Mouse (Mus musculus) MEL (cell line): ENCODE data around the gene Acvr1. TPM values are rescaled to one million over a fixed set of nuclear protein-coding genes. Genes with fewer than 3 reads are reported as not detected.

Experiments
- DNase-seq: peaks from one replicate; pipeline ENCODE4 v3.0.0; 2011; ENCODE audit warnings: low read depth, low spot score
- H3K27ac ChIP-seq: 2 replicates; pipeline ENCODE4 v1.5.1; 2012; ENCODE audit warnings: low read depth, mild to moderate bottlenecking, control low read depth, low read length, moderate library complexity; ENCODE audit not compliant: control insufficient read depth
- H3K27me3 ChIP-seq, 2 experiments: fragments of 150-350 bp in 1 of 2; sonication (generic) in 1 of 2; 2 replicates each; pipeline ENCODE4 v1.6.1; 2012; ENCODE audit warnings: low read length in 2 of 2, mild to moderate bottlenecking in 2 of 2, improper control_type of control experiment in 1 of 2, moderate library complexity in 1 of 2; ENCODE audit not compliant: insufficient read depth in 2 of 2, control insufficient read depth in 1 of 2
- H3K36me3 ChIP-seq, 2 experiments: 2 replicates each; pipeline ENCODE4 v1.6.1; 2012 to 2014; ENCODE audit warnings: low read length in 2 of 2, improper control_type of control experiment in 1 of 2, inconsistent platforms in 1 of 2, mild to moderate bottlenecking in 1 of 2; ENCODE audit not compliant: insufficient read depth in 2 of 2, control insufficient read depth in 1 of 2
- H3K4me1 ChIP-seq, 2 experiments: fragments of 150-350 bp in 1 of 2; sonication (generic) in 1 of 2; 2 replicates each; pipeline ENCODE4 v1.6.1; 2012; ENCODE audit warnings: low read length in 2 of 2, improper control_type of control experiment in 1 of 2, mild to moderate bottlenecking in 1 of 2; ENCODE audit not compliant: insufficient read depth in 2 of 2, control insufficient read depth in 1 of 2
- H3K4me3 ChIP-seq, 2 experiments: fragments of 150-350 bp in 1 of 2; sonication (generic) in 1 of 2; 2 replicates each; pipeline ENCODE4 v1.5.1; 2012; ENCODE audit warnings: low read depth in 2 of 2, low read length in 2 of 2, mild to moderate bottlenecking in 2 of 2, moderate library complexity in 2 of 2, control low read depth in 1 of 2, improper control_type of control experiment in 1 of 2; ENCODE audit not compliant: control insufficient read depth in 1 of 2, insufficient read depth in 1 of 2
- H3K79me2 ChIP-seq: 2 replicates; pipeline ENCODE4 v1.6.1; 2012; ENCODE audit warnings: mild to moderate bottlenecking, low read length, moderate library complexity; ENCODE audit not compliant: control insufficient read depth, poor library complexity, insufficient read depth
- H3K9ac ChIP-seq: 2 replicates; pipeline ENCODE4 v1.6.1; 2012; ENCODE audit warnings: low read depth, mild to moderate bottlenecking, control low read depth, low read length, moderate library complexity; ENCODE audit not compliant: control insufficient read depth, poor library complexity, severe bottlenecking
- H3K9me3 ChIP-seq: fragments of 150-350 bp; sonication (generic); replicated peaks from 2 replicates; pipeline ENCODE4 v1.6.1; 2012; ENCODE audit warnings: mild to moderate bottlenecking, low read length, improper control_type of control experiment, moderate library complexity; ENCODE audit not compliant: insufficient read depth
- BHLHE40 ChIP-seq: IDR thresholded peaks from 2 replicates; pipeline ENCODE4 v1.6.1; 2012; ENCODE audit warnings: low read depth, mild to moderate bottlenecking, inconsistent platforms, low read length, improper control_type of control experiment, borderline replicate concordance
- CHD1 ChIP-seq: IDR thresholded peaks from 2 replicates; pipeline ENCODE4 v1.6.1; 2012; ENCODE audit warnings: low read depth, mild to moderate bottlenecking, inconsistent platforms, low read length, improper control_type of control experiment
- CHD2 ChIP-seq: IDR thresholded peaks from 2 replicates; pipeline ENCODE4 v1.6.1; 2011; ENCODE audit warnings: low read length, improper control_type of control experiment
- CTCF ChIP-seq, 3 experiments: IDR thresholded peaks in 2 of 3; conservative IDR thresholded peaks in 1 of 3; 2 replicates each; pipeline ENCODE4 v1.5.1; 2011 to 2012; ENCODE audit warnings: low read length in 3 of 3, low read depth in 2 of 3, mild to moderate bottlenecking in 2 of 3, improper control_type of control experiment in 1 of 3, inconsistent platforms in 1 of 3, mixed read lengths in 1 of 3, moderate library complexity in 1 of 3; ENCODE audit not compliant: control insufficient read depth in 1 of 3, insufficient read depth in 1 of 3, poor library complexity in 1 of 3, severe bottlenecking in 1 of 3
- E2F4 ChIP-seq: IDR thresholded peaks from 2 replicates; pipeline ENCODE4 v1.6.1; 2011; ENCODE audit warnings: low read depth, low read length, improper control_type of control experiment, borderline replicate concordance
- ELF1 ChIP-seq: IDR thresholded peaks from 2 replicates; pipeline ENCODE4 v1.6.1; 2014; ENCODE audit warnings: low read depth, mild to moderate bottlenecking, inconsistent platforms, low read length, improper control_type of control experiment, moderate library complexity
- ETS1 ChIP-seq: IDR thresholded peaks from 2 replicates; pipeline ENCODE4 v1.6.1; 2012; ENCODE audit warnings: low read depth, mild to moderate bottlenecking, inconsistent platforms, low read length, improper control_type of control experiment, moderate library complexity
- GATA1 ChIP-seq: IDR thresholded peaks from 2 replicates; pipeline ENCODE4 v1.6.1; 2011; ENCODE audit warnings: low read depth, low read length, improper control_type of control experiment
- HCFC1 ChIP-seq: IDR thresholded peaks from 2 replicates; pipeline ENCODE4 v1.6.1; 2012; ENCODE audit warnings: low read depth, mild to moderate bottlenecking, inconsistent platforms, low read length, improper control_type of control experiment, moderate library complexity
- MAFK ChIP-seq: IDR thresholded peaks from 2 replicates; pipeline ENCODE4 v1.6.1; 2011; ENCODE audit warnings: low read depth, mild to moderate bottlenecking, low read length, improper control_type of control experiment, borderline replicate concordance
- MEF2A ChIP-seq: IDR thresholded peaks from 2 replicates; pipeline ENCODE4 v1.6.1; 2014; ENCODE audit warnings: low read depth, mild to moderate bottlenecking, inconsistent platforms, low read length, improper control_type of control experiment; ENCODE audit not compliant: poor library complexity, insufficient replicate concordance, severe bottlenecking; ENCODE audit errors: extremely low read depth
- MXI1 ChIP-seq: IDR thresholded peaks from 2 replicates; pipeline ENCODE4 v1.6.1; 2011; ENCODE audit warnings: mild to moderate bottlenecking, low read depth, low read length, improper control_type of control experiment
- MYB ChIP-seq: IDR thresholded peaks from 2 replicates; pipeline ENCODE4 v1.6.1; 2011; ENCODE audit warnings: mild to moderate bottlenecking, low read depth, low read length, improper control_type of control experiment
- NRF1 ChIP-seq: IDR thresholded peaks from 2 replicates; pipeline ENCODE4 v1.6.1; 2014; ENCODE audit warnings: low read depth, mild to moderate bottlenecking, inconsistent platforms, low read length, improper control_type of control experiment, moderate library complexity; ENCODE audit not compliant: poor library complexity, insufficient read depth, severe bottlenecking
- POLR2AphosphoS2 ChIP-seq: IDR thresholded peaks from 2 replicates; pipeline ENCODE4 v1.6.1; 2011; ENCODE audit warnings: low read length, improper control_type of control experiment
- POLR2AphosphoS5 ChIP-seq: IDR thresholded peaks from 2 replicates; pipeline ENCODE4 v1.6.1; 2012; ENCODE audit warnings: low read depth, borderline replicate concordance, mild to moderate bottlenecking, inconsistent platforms, low read length, moderate library complexity, mixed read lengths
- RAD21 ChIP-seq: IDR thresholded peaks from 2 replicates; pipeline ENCODE4 v1.6.1; 2011; ENCODE audit warnings: mild to moderate bottlenecking, low read depth, low read length, improper control_type of control experiment
- RCOR1 ChIP-seq: IDR thresholded peaks from 2 replicates; pipeline ENCODE4 v1.6.1; 2012; ENCODE audit warnings: low read depth, mild to moderate bottlenecking, inconsistent platforms, low read length, improper control_type of control experiment
- SIN3A ChIP-seq: IDR thresholded peaks from 2 replicates; pipeline ENCODE4 v1.6.1; 2012; ENCODE audit warnings: low read length, improper control_type of control experiment, inconsistent platforms
- TAL1 ChIP-seq: IDR thresholded peaks from 2 replicates; pipeline ENCODE4 v1.6.1; 2012; ENCODE audit warnings: mild to moderate bottlenecking, inconsistent platforms, low read length, moderate library complexity, mixed read lengths
- TCF12 ChIP-seq: IDR thresholded peaks from 2 replicates; pipeline ENCODE4 v1.6.1; 2014; ENCODE audit warnings: low read depth, mild to moderate bottlenecking, inconsistent platforms, low read length, improper control_type of control experiment, moderate library complexity
- UBTF ChIP-seq: IDR thresholded peaks from 2 replicates; pipeline ENCODE4 v1.6.1; 2012; ENCODE audit warnings: low read depth, mild to moderate bottlenecking, inconsistent platforms, low read length, improper control_type of control experiment, moderate library complexity, borderline replicate concordance; ENCODE audit not compliant: insufficient read depth
- ZC3H11A ChIP-seq: IDR thresholded peaks from 2 replicates; pipeline ENCODE4 v1.6.1; 2012; ENCODE audit warnings: low read depth, mild to moderate bottlenecking, inconsistent platforms, low read length, improper control_type of control experiment
- ZKSCAN1 ChIP-seq: IDR thresholded peaks from 2 replicates; pipeline ENCODE4 v1.6.1; 2012; ENCODE audit warnings: low read depth, mild to moderate bottlenecking, inconsistent platforms, low read length, improper control_type of control experiment, moderate library complexity
- ZNF384 ChIP-seq: IDR thresholded peaks from 2 replicates; pipeline ENCODE4 v1.6.1; 2012; ENCODE audit warnings: low read depth, mild to moderate bottlenecking, inconsistent platforms, low read length, improper control_type of control experiment
- polyA plus RNA-seq, 2 experiments: library from polyadenylated mRNA; stranded (reverse) in 1 of 2; unstranded in 1 of 2; fragments of >175 nt in 1 of 2; fragments of >200 nt in 1 of 2; gene quantifications; 2 replicates each; pipeline versions ENCODE4 v1.2.1 to v1.2.4; 2012; ENCODE audit warnings: low replicate concordance in 2 of 2, low read depth in 1 of 2; ENCODE audit not compliant: insufficient read length in 2 of 2, insufficient read depth in 1 of 2, missing spikeins in 1 of 2
- total RNA-seq: library from RNA; depleted of rRNA; stranded (reverse); fragments of 300-350 nt; gene quantifications from 2 replicates; pipeline ENCODE4 v1.2.3, GENCODE M21; 2012

The Acvr1 gene
- total and polyA plus RNA-seq, 3 experiments, result not detected

DNA sequence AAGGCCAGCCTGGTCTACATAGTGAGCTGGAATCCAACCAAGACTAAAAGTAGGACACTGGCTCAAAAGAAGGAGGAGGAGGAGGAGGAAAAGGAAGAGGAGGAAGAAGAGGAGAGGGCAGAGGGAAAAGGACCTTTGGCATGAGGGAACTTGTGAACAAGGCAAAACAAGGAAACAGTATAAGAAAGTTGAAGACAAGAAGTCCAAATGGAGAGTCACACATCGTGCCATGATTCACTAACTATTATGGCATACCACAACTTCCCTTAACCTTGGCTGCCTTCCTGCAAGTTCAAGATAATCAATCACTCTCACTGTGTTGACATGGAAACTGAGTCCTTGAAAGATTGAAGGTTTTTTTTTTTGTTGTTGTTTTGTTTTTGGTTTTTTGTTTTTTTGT lies 148.8 kb downstream of the Acvr1 start:
- Histone ChIP-seq H3K9me3 (no peaks in the 10 kb centered on the region), H3K9ac (no peak overlapping the region)
- no peak for TF ChIP-seq CHD2
- no peak for TF ChIP-seq MXI1
- no peak for TF ChIP-seq ETS1
- no peak for TF ChIP-seq UBTF
- TF ChIP-seq SIN3A, result no peak

DNA sequence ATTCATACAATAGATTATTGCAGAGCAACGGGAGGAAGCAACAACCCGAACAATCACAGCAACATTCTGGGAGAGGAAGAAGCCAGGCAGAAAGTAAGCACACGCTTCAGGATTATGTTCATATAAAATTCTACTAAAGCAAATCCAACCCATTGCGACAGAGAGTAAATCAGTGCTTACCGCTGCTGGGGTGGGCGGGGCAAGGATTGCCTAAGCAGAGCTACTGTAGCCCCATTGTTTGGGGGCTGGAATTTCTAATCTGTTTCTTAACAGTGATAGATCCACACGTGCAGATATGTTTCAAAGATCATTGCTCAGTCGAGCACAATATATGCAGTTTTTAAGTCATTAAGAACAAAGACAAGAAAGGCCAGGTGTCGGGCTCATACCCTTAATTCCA lies 149.3 kb downstream of the Acvr1 start:
- Histone ChIP-seq H3K27ac (no peak overlapping the region), H3K4me1 (no peaks in the 10 kb centered on the region), H3K36me3 (no peaks in the 10 kb centered on the region), H3K79me2 (no peaks in the 10 kb centered on the region), H3K9me3 (no peaks in the 10 kb centered on the region), H3K9ac (no peak overlapping the region), H3K27me3 (no peaks in the 10 kb centered on the region), H3K4me3 (no peak overlapping the region)
- TF ChIP-seq BHLHE40 (no peak), TAL1 (no peak), E2F4 (no peak), TCF12 (no peak), RCOR1 (no peak), MYB (no peak), ZNF384 (no peak), CTCF (IDR thresholded peaks at IDR 0.05 in 2 of 3, conservative IDR thresholded peaks at IDR 0.05 in 1 of 3; ENCODE audit: control insufficient read depth in 1 of 3, insufficient read depth in 1 of 3, low read depth in 2 of 3, low read length in 3 of 3, poor library complexity in 1 of 3, severe bottlenecking in 1 of 3) (no peak)
- no peak for DNase-seq

More for the DNA sequence above, 148.8 kb downstream of the Acvr1 start:
- DNase-seq, result no peak
- Histone ChIP-seq H3K27ac (no peak overlapping the region), H3K4me1 (no peaks in the 10 kb centered on the region), H3K36me3 (no peaks in the 10 kb centered on the region), H3K79me2 (no peaks in the 10 kb centered on the region), H3K27me3 (no peaks in the 10 kb centered on the region), H3K4me3 (no peak overlapping the region)

DNA sequence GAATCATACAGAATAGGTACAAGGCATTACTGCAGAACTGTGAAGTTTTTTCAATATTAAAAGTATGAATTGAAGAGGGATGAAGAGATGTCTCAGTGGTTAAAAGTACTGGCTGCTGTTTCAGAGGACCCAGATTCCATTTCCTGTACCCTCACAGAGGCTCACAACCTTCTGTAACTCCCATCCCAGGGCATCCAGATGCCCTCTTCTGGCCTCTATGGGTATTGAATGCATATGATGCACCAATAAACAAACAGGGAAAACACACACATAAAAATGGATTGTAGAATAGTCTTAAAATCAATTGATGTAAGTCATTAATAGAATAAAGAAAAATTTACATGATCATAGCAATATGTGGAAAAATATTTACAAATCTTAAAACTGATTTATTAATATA lies 151.9 kb downstream of the Acvr1 start:
- Histone ChIP-seq H3K4me1 (no peaks in the 10 kb centered on the region), H3K27ac (no peak overlapping the region), H3K9me3 (no peaks in the 10 kb centered on the region), H3K9ac (no peak overlapping the region), H3K79me2 (no peaks in the 10 kb centered on the region), H3K4me3 (no peak overlapping the region), H3K27me3 (no peaks in the 10 kb centered on the region), H3K36me3 (no peaks in the 10 kb centered on the region)
- no peak for DNase-seq
- TF ChIP-seq ZNF384 (no peak), MAFK (no peak), TCF12 (no peak), CHD1 (no peak), ZKSCAN1 (no peak), CHD2 (no peak), ELF1 (no peak), POLR2AphosphoS2 (no peak), GATA1 (no peak), NRF1 (no peak), BHLHE40 (no peak), UBTF (no peak), HCFC1 (no peak), POLR2AphosphoS5 (no peak), ZC3H11A (no peak), MEF2A (no peak), RAD21 (no peak)
